Mouse (Mus musculus): Measurements from ENCODE around the gene Mmgt2. TPM values are rescaled to one million over a fixed set of nuclear protein-coding genes. Genes with fewer than 3 reads are reported as not detected.
A peak's percentile ranks its signal among the peaks of the same experiment; 100 is the strongest.

Mmgt2 gene
- total RNA-seq (2015): 16.7 and 22.6 TPM in 2 replicates
- total RNA-seq (2017): 13.0 and 18.5 TPM in 2 replicates

- ATAC-seq (replicated peaks; ENCODE audit: poor library complexity): peak; percentile 82
These were observed at the start of gene Mmgt2 for GRCm38 (mm10) chr11:62648591-62649391. Gene Mmgt2 (plus strand): TSS chr11:62648664.

GRCm38 (mm10) chr11:62601732-62602618 lies 46.5 kb upstream of the Mmgt2 start:
- no peak for ATAC-seq (replicated peaks; ENCODE audit: poor library complexity)

DNA sequence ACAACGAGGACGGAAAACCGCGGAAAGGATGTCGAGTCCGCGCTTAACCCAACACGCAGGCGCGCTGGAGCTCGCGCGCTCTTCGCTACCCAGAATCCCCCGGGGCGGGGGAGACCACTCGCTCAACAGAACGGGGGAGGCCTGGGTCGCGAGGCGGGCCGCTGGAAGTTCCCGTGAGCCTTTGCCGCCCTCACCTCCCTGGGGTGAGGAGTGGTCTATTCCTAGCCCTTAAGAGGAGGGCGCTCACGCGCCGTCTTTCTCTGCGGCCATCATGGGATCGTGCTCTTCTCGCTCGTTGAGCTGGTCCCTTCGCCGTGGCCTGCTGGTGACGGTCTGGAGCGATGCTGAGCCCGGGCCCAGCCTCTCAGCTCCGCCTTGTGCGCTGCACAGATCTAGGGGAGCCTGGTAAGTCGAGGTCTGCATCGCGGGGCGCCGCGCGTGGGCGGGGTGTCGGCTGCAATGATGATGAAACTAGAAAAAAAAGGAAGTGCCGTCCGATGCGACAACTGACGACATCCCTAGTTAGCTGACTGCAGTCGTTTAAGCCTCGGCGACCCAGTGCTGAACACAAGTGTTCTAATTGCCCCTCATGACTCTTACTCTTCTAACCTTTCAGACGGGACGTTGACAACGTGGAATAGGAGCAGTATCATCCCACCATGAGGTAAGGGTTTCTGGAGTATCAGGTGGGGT lies 45.7 kb upstream of the Mmgt2 start:
- ATAC-seq (replicated peaks; ENCODE audit: poor library complexity): peak; percentile 70

DNA sequence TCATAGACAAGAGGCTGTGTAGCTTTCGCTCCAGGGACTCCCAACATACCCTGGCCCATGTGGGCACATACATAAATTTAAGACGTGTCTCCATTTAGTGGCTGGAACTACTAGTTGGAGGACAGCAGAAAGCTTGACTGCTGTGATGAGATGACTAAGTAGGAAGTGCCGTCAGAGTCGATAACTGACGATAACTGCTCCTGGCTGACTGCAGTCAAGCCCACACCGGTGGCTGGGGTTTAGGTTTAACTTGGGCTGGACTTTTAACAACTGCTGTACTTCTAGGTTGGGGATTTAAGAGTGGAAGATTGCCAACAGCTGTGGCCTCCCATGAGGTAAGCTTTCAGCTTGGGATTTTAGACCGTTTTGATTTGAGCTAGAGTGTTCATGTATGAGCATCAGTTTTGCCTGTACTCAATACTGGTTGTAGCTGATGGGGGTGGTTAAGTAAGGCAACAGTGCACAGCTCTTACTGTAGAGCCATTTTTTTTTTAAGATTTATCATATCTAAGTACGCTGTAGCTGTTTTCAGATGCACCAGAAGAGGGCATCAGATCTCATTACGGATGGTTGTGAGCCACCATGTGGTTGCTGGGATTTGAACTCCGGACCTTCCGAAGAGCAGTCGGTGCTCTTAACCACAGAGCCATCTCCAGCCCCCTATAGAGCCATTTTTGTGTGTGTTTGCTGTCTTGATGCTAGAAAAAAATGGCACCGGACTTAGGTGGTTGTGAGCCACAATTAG lies 45.0 kb upstream of the Mmgt2 start:
- peak; percentile 1 for ATAC-seq (replicated peaks; ENCODE audit: poor library complexity)

- no peak for ATAC-seq (replicated peaks; ENCODE audit: poor library complexity)
These were observed 44.2 kb upstream of the Mmgt2 start for GRCm38 (mm10) chr11:62604123-62604706.

- no peak for ATAC-seq (replicated peaks; ENCODE audit: poor library complexity)
These were observed 43.4 kb upstream of the Mmgt2 start for GRCm38 (mm10) chr11:62604886-62605618.

DNA sequence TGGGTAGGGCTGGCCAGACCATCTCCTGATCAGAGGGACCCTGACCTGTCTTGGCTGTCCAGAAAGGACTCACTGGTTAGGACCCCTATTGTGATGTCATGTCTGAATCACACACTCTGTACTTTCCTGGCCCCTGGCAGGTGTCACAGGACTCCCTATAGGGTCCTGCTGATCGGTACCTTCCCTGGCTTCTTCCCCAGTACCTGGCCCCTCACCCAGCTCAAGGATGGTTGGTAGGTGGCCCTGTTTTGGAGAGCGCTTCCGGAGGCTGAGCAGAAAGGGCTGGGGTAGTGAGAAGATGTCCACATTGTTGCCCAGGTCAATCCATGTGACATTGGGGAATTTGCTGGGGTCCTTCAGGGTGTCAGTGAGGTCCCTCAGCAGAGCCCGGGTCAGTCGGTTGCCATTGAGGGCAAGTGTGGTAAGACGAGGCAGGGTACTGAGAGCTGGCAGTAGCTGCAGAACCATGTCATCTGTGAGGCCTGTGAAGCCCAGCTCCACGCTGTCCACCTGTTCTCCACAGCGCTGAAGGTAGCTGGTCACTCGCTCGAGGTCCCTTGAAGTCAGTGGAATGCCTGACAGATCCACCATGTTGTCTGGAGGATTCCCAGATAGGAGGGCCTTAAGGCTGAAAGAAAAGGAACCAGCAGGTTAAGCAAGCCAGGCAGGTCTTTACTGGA lies 42.7 kb upstream of the Mmgt2 start:
- ATAC-seq (replicated peaks; ENCODE audit: poor library complexity): no peak

- peak; percentile 4 for ATAC-seq (replicated peaks; ENCODE audit: poor library complexity)
These were observed 41.9 kb upstream of the Mmgt2 start for GRCm38 (mm10) chr11:62606299-62607169.

- no peak for ATAC-seq (replicated peaks; ENCODE audit: poor library complexity)
These were observed 41.1 kb upstream of the Mmgt2 start for GRCm38 (mm10) chr11:62607170-62607951.

- no peak for ATAC-seq (replicated peaks; ENCODE audit: poor library complexity)
These were observed 40.6 kb upstream of the Mmgt2 start for GRCm38 (mm10) chr11:62607952-62608201.

GRCm38 (mm10) chr11:62608826-62609675 lies 39.4 kb upstream of the Mmgt2 start:
- ATAC-seq (replicated peaks; ENCODE audit: poor library complexity): peak; percentile 58

DNA sequence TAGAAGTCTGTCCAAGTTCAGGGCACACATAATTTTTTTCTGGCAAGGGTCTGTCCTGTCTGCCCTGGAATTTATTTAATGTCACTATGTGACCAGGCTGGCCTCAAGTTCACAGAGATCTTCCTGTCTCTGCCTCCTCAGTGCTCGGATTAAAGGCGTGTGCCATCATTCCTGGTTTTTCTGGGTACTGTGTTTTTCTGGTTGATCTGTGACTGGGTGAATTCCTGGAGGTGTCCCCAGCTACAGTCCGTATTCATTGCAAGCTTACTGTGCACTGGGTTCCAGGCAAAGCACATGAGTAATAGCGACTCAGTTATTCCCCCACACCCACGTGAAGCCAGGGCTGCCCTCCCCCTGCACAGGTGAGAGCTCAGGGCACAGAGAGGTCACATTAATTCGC lies 38.2 kb upstream of the Mmgt2 start:
- ATAC-seq (replicated peaks; ENCODE audit: poor library complexity): no peak

- ATAC-seq (replicated peaks; ENCODE audit: poor library complexity): no peak
These were observed 35.9 kb upstream of the Mmgt2 start for GRCm38 (mm10) chr11:62612604-62613003.

- peak; percentile 91 for ATAC-seq (replicated peaks; ENCODE audit: poor library complexity)
These were observed 34.7 kb upstream of the Mmgt2 start for GRCm38 (mm10) chr11:62613657-62614365.

GRCm38 (mm10) chr11:62614876-62615410 lies 33.5 kb upstream of the Mmgt2 start:
- ATAC-seq (replicated peaks; ENCODE audit: poor library complexity): no peak

DNA sequence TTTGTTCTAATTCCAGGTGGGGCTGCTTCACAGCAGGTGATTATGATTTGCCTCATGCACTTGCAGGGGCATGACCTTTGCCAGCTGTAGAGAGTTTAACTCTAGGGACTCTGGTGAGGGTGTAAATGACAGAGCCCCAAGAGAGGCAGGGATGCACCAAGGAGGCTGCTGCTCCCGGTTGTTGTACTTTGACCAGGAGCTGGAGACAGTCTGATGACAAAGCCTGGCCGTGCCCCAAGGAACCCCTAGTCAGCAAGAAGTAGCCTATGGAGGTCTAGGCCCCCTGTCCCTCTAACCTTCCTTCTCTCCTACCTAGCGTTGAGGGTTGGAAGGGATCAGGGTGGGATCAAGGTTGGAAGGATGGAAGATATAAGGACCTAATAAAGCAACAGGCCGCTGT lies 33.0 kb upstream of the Mmgt2 start:
- ATAC-seq (replicated peaks; ENCODE audit: poor library complexity): no peak

Measured in megakaryocyte progenitor cell, adult 5-6 weeks (primary cell).